Mouse (Mus musculus): ENCODE data around the gene Phf21b.

- TF ChIP-seq CTCF (IDR thresholded peaks at IDR 0.05; ENCODE audit: borderline replicate concordance, control insufficient read depth, extremely low read depth, insufficient read depth, low read length, poor library complexity) (no peak), POLR2A (IDR thresholded peaks at IDR 0.05; ENCODE audit: control insufficient read depth, extremely low read depth, insufficient read depth, low read length, poor library complexity) (no peak)
Observed at GRCm38 (mm10) chr15:84738246-84738645, 117.6 kb downstream of the Phf21b start.
